Mouse (Mus musculus) intestine, embryonic 15.5 days (tissue): ENCODE data around the gene Cldn9. TPM values are rescaled to one million over a fixed set of nuclear protein-coding genes. Genes with fewer than 3 reads are reported as not detected.

Experiments
- ATAC-seq: fragments of 200-750 bp; cut with Nextera tagmentation; 2 replicates; pipeline ENCODE4 v1.8.0; 2017; ENCODE audit warnings: moderate TSS enrichment, moderate library complexity
- H3K27ac ChIP-seq: fragments of 300-500 bp; sonication (generic); 2 replicates; pipeline ENCODE4 v1.5.1; 2015; ENCODE audit warnings: mild to moderate bottlenecking, inconsistent platforms
- H3K27me3 ChIP-seq: fragments of 300-500 bp; sonication (generic); replicated peaks from 2 replicates; pipeline ENCODE4 v1.6.1; 2015; ENCODE audit warnings: inconsistent platforms
- H3K36me3 ChIP-seq: fragments of 300-500 bp; sonication (generic); 2 replicates; pipeline ENCODE4 v1.6.1; 2015; ENCODE audit warnings: inconsistent platforms
- H3K4me1 ChIP-seq: fragments of 300-500 bp; sonication (generic); replicated peaks from 2 replicates; pipeline ENCODE4 v1.6.1; 2015; ENCODE audit warnings: inconsistent platforms
- H3K4me2 ChIP-seq: fragments of 300-500 bp; sonication (generic); replicated peaks from 2 replicates; pipeline ENCODE4 v1.6.1; 2015; ENCODE audit warnings: mild to moderate bottlenecking, inconsistent platforms
- H3K4me3 ChIP-seq: fragments of 300-500 bp; sonication (generic); replicated peaks from 2 replicates; pipeline ENCODE4 v1.5.1; 2015; ENCODE audit warnings: inconsistent platforms
- H3K9ac ChIP-seq: fragments of 300-500 bp; sonication (generic); 2 replicates; pipeline ENCODE4 v1.6.1; 2015; ENCODE audit warnings: inconsistent platforms
- H3K9me3 ChIP-seq: fragments of 300-500 bp; sonication (generic); 2 replicates; pipeline ENCODE4 v1.6.1; 2016; ENCODE audit warnings: inconsistent platforms
- WGBS: fragments of 180-500 bp; shearing (Covaris S2); methylation state at CpG from one replicate; pipeline ENCODE4 v1.1.7; 2015; 5-methylcytosine and 5-hydroxymethylcytosine counted together
- polyA plus RNA-seq: library from polyadenylated mRNA; unstranded; fragments of >200 nt; fragmentation: Nextera tagmentation; extraction: Ambion mirVana; gene quantifications from 2 replicates; pipeline ENCODE4 v1.2.1, GENCODE M21; 2015

Cldn9 gene
- polyA plus RNA-seq, 1 experiment from 2014 or later, result 1.3 TPM

- H3K4me3 ChIP-seq, result no peak overlapping the region
- no peak overlapping the region for H3K27ac ChIP-seq
- WGBS, result 60% methylated on average over 7 of the region's 7 CpGs
- H3K9ac ChIP-seq, result no peak overlapping the region
- no peak for ATAC-seq
- no peaks in the 10 kb centered on the region for H3K36me3 ChIP-seq
- H3K4me1 ChIP-seq, result 0 out of 2 replicates have a peak, but pooled peaks cover 2% of the 10 kb centered on the region
- H3K9me3 ChIP-seq, result no peaks in the 10 kb centered on the region
- peaks cover 3% of the 10 kb centered on the region; the same call in 1 of the 2 replicates for H3K27me3 ChIP-seq
- H3K4me2 ChIP-seq, result no peak overlapping the region
Measured at GRCm38 (mm10) chr17:23704741-23705140, 20.9 kb upstream of the Cldn9 start.

GRCm38 (mm10) chr17:23703301-23703700 is 19.5 kb upstream of the Cldn9 start:
- Histone ChIP-seq H3K4me2 (no peak overlapping the region), H3K27me3 (peaks cover 6% of the 10 kb centered on the region; the same call in 1 of the 2 replicates), H3K4me3 (no peak overlapping the region), H3K9me3 (no peaks in the 10 kb centered on the region), H3K9ac (no peak overlapping the region), H3K27ac (no peak overlapping the region), H3K36me3 (no peaks in the 10 kb centered on the region), H3K4me1 (0 out of 2 replicates have a peak, but pooled peaks cover 8% of the 10 kb centered on the region)
- WGBS, result 87% methylated on average over 9 of the region's 9 CpGs
- ATAC-seq, result no peak

- 0% methylated on average over 24 of the region's 28 CpGs for WGBS
- peak overlapping the region; percentile 55 for H3K9ac ChIP-seq
- ATAC-seq, result peak; percentile 97
Measured at GRCm38 (mm10) chr17:23700079-23700478, 16.3 kb upstream of the Cldn9 start.

GRCm38 (mm10) chr17:23699131-23700077 is 15.6 kb upstream of the Cldn9 start:
- WGBS, result under 1% methylated on average over 94 of the region's 101 CpGs
- Histone ChIP-seq H3K36me3 (no peaks in the 10 kb centered on the region), H3K4me2 (peak overlapping the region; percentile 100), H3K9ac (peak overlapping the region; percentile 55), H3K4me1 (peaks cover 12% of the 10 kb centered on the region; the same call in 1 of the 2 replicates), H3K4me3 (peak overlapping the region; percentile 77), H3K9me3 (no peaks in the 10 kb centered on the region), H3K27ac (no peak overlapping the region), H3K27me3 (peaks cover 6% of the 10 kb centered on the region; the same call in 1 of the 2 replicates)
- ATAC-seq, result peak; percentile 65

More at GRCm38 (mm10) chr17:23700079-23700478, 16.3 kb upstream of the Cldn9 start:
- no peaks in the 10 kb centered on the region for H3K9me3 ChIP-seq
- H3K27me3 ChIP-seq, result peaks cover 6% of the 10 kb centered on the region; the same call in 1 of the 2 replicates
- no peaks in the 10 kb centered on the region for H3K36me3 ChIP-seq
- 0 out of 2 replicates have a peak, but pooled peaks cover 7% of the 10 kb centered on the region for H3K4me1 ChIP-seq
- no peak overlapping the region for H3K27ac ChIP-seq
- H3K4me3 ChIP-seq, result peak overlapping the region; percentile 77
- H3K4me2 ChIP-seq, result peak overlapping the region; percentile 100

- Histone ChIP-seq H3K27me3 (peaks cover 6% of the 10 kb centered on the region; the same call in 1 of the 2 replicates), H3K4me2 (no peak overlapping the region), H3K36me3 (no peaks in the 10 kb centered on the region), H3K9ac (no peak overlapping the region), H3K4me1 (peaks cover 14% of the 10 kb centered on the region; the same call in 1 of the 2 replicates), H3K9me3 (no peaks in the 10 kb centered on the region), H3K27ac (no peak overlapping the region), H3K4me3 (no peak overlapping the region)
- ATAC-seq, result no peak
- 29% methylated on average over 3 of the region's 3 CpGs for WGBS
Measured at GRCm38 (mm10) chr17:23695801-23696200, 12.0 kb upstream of the Cldn9 start.

- Histone ChIP-seq H3K27me3 (0 out of 2 replicates have a peak, but pooled peaks cover under 1% of the 10 kb centered on the region), H3K36me3 (no peaks in the 10 kb centered on the region), H3K9me3 (no peaks in the 10 kb centered on the region), H3K4me2 (no peak overlapping the region), H3K4me1 (peaks cover 13% of the 10 kb centered on the region; the same call in 1 of the 2 replicates), H3K9ac (no peak overlapping the region), H3K4me3 (no peak overlapping the region), H3K27ac (no peak overlapping the region)
- ATAC-seq, result peak; percentile 56
- 30% methylated on average over 1 of the region's 1 CpGs for WGBS
Measured at GRCm38 (mm10) chr17:23694491-23694890, 10.7 kb upstream of the Cldn9 start.

- Histone ChIP-seq H3K4me2 (no peak overlapping the region), H3K9me3 (no peaks in the 10 kb centered on the region), H3K27me3 (peaks cover 38% of the 10 kb centered on the region), H3K36me3 (no peaks in the 10 kb centered on the region), H3K27ac (no peak overlapping the region), H3K4me1 (peaks cover 28% of the 10 kb centered on the region), H3K4me3 (no peak overlapping the region), H3K9ac (no peak overlapping the region)
- no peak for ATAC-seq
- WGBS, result 24% methylated on average over 15 of the region's 15 CpGs
Measured at GRCm38 (mm10) chr17:23683226-23683625, 600 bp downstream of the Cldn9 start.

- H3K9ac ChIP-seq, result no peak overlapping the region
- H3K27me3 ChIP-seq, result peaks cover 38% of the 10 kb centered on the region
- peaks cover 28% of the 10 kb centered on the region for H3K4me1 ChIP-seq
- no peaks in the 10 kb centered on the region for H3K36me3 ChIP-seq
- no peak overlapping the region for H3K4me2 ChIP-seq
- no peak overlapping the region for H3K27ac ChIP-seq
- no peak overlapping the region for H3K4me3 ChIP-seq
- H3K9me3 ChIP-seq, result no peaks in the 10 kb centered on the region
- WGBS, result 58% methylated on average over 3 of the region's 3 CpGs
- ATAC-seq, result no peak
Measured at GRCm38 (mm10) chr17:23682530-23682929, 1.3 kb downstream of the Cldn9 start.

GRCm38 (mm10) chr17:23682092-23682491 is 1.7 kb downstream of the Cldn9 start:
- WGBS, result 37% methylated on average over 4 of the region's 4 CpGs
- Histone ChIP-seq H3K9ac (no peak overlapping the region), H3K27ac (peak overlapping the region; percentile 2; the same call in 1 of the 2 replicates), H3K4me2 (no peak overlapping the region), H3K27me3 (peaks cover 38% of the 10 kb centered on the region), H3K36me3 (no peaks in the 10 kb centered on the region), H3K4me1 (peaks cover 28% of the 10 kb centered on the region), H3K4me3 (no peak overlapping the region), H3K9me3 (no peaks in the 10 kb centered on the region)
- peak; percentile 26; the same call in 1 of the 2 replicates for ATAC-seq

- Histone ChIP-seq H3K9me3 (no peaks in the 10 kb centered on the region), H3K27ac (no peak overlapping the region), H3K9ac (no peak overlapping the region), H3K4me3 (no peak overlapping the region), H3K4me1 (peaks cover 35% of the 10 kb centered on the region), H3K36me3 (no peaks in the 10 kb centered on the region), H3K4me2 (peak overlapping the region; percentile 14), H3K27me3 (peaks cover 38% of the 10 kb centered on the region)
- ATAC-seq, result no peak
- 50% methylated on average over 10 of the region's 10 CpGs for WGBS
Measured at GRCm38 (mm10) chr17:23681086-23681485, 2.7 kb downstream of the Cldn9 start.

GRCm38 (mm10) chr17:23680336-23680735 is 3.5 kb downstream of the Cldn9 start:
- Histone ChIP-seq H3K27me3 (peaks cover 38% of the 10 kb centered on the region), H3K4me3 (0 out of 2 replicates have a peak overlapping the region, but pooled peaks have one; percentile 32), H3K27ac (no peak overlapping the region), H3K4me2 (peak overlapping the region; percentile 62), H3K4me1 (peaks cover 43% of the 10 kb centered on the region), H3K36me3 (no peaks in the 10 kb centered on the region), H3K9ac (no peak overlapping the region), H3K9me3 (no peaks in the 10 kb centered on the region)
- 51% methylated on average over 9 of the region's 9 CpGs for WGBS
- no peak for ATAC-seq

GRCm38 (mm10) chr17:23679127-23679835 is 4.5 kb downstream of the Cldn9 start, which contains the start of gene Cldn6:
Cldn6 (plus strand) TSS chr17:23679249.
- Histone ChIP-seq H3K9me3 (no peaks in the 10 kb centered on the region), H3K27me3 (peaks cover 38% of the 10 kb centered on the region), H3K4me3 (peak within 1 kb of the TSS; percentile 32), H3K4me2 (peak within 1 kb of the TSS; percentile 62), H3K4me1 (peaks cover 53% of the 10 kb centered on the region), H3K36me3 (no peaks in the 10 kb centered on the region), H3K9ac (peak within 1 kb of the TSS; percentile 28), H3K27ac (peak within 1 kb of the TSS; percentile 27; the same call in 1 of the 2 replicates)
- ATAC-seq, result no peak
- 3% methylated on average over 35 of the region's 38 CpGs for WGBS
